Mouse (Mus musculus) heart, postnatal 0 days (tissue): ENCODE results near the gene Galnt13.

Experiments
- CTCF ChIP-seq: IDR thresholded peaks from 2 replicates; pipeline ENCODE4 v1.5.1; 2016; ENCODE audit warnings: antibody characterized with exemption, control low read depth, low read depth
- EP300 ChIP-seq: IDR thresholded peaks from 2 replicates; pipeline ENCODE4 v1.6.1; 2016; ENCODE audit warnings: antibody characterized with exemption, low read depth

- TF ChIP-seq CTCF (no peak), EP300 (no peak)
Observed at GRCm38 (mm10) chr2:55085580-55085979, 649.5 kb downstream of the Galnt13 start.
